Mouse (Mus musculus) embryonic facial prominence, embryonic 10.5 days (tissue): ENCODE results near the gene Hnrnph2. TPM values are rescaled to one million over a fixed set of nuclear protein-coding genes. Genes with fewer than 3 reads are reported as not detected.

Experiments
- DNase-seq: peaks from one replicate; pipeline ENCODE4 v3.0.0-alpha.2; 2017; ENCODE audit warnings: low spot score
- H3K27ac ChIP-seq: fragments of 300-500 bp; sonication (generic); replicated peaks from 2 replicates; pipeline ENCODE4 v1.5.1; 2016; ENCODE audit warnings: mild to moderate bottlenecking
- H3K27me3 ChIP-seq: fragments of 300-500 bp; sonication (generic); replicated peaks from 2 replicates; pipeline ENCODE4 v1.6.1; 2016; ENCODE audit warnings: low read depth, mild to moderate bottlenecking; ENCODE audit not compliant: poor library complexity, severe bottlenecking
- H3K36me3 ChIP-seq: fragments of 300-500 bp; sonication (generic); replicated peaks from 2 replicates; pipeline ENCODE4 v1.6.1; 2016; ENCODE audit warnings: mild to moderate bottlenecking, moderate library complexity
- H3K4me1 ChIP-seq: fragments of 300-500 bp; sonication (generic); 2 replicates; pipeline ENCODE4 v1.6.1; 2016
- H3K4me3 ChIP-seq: fragments of 300-500 bp; sonication (generic); 2 replicates; pipeline ENCODE4 v1.5.1; 2016; ENCODE audit warnings: mild to moderate bottlenecking, moderate library complexity
- H3K9me3 ChIP-seq: fragments of 300-500 bp; sonication (generic); 2 replicates; pipeline ENCODE4 v1.6.1; 2016; ENCODE audit warnings: mild to moderate bottlenecking
- WGBS: fragments of 180-500 bp; shearing (Covaris S2); methylation state at CpG from one replicate; pipeline ENCODE4 v1.1.7; 2016; 5-methylcytosine and 5-hydroxymethylcytosine counted together
- polyA plus RNA-seq: library from polyadenylated mRNA; unstranded; fragments of >200 nt; fragmentation: Nextera tagmentation; extraction: Ambion mirVana; gene quantifications from 2 replicates; pipeline ENCODE4 v1.2.1, GENCODE M21; 2016

Hnrnph2 gene
- 218 and 219 TPM in 2 replicates for polyA plus RNA-seq

DNA sequence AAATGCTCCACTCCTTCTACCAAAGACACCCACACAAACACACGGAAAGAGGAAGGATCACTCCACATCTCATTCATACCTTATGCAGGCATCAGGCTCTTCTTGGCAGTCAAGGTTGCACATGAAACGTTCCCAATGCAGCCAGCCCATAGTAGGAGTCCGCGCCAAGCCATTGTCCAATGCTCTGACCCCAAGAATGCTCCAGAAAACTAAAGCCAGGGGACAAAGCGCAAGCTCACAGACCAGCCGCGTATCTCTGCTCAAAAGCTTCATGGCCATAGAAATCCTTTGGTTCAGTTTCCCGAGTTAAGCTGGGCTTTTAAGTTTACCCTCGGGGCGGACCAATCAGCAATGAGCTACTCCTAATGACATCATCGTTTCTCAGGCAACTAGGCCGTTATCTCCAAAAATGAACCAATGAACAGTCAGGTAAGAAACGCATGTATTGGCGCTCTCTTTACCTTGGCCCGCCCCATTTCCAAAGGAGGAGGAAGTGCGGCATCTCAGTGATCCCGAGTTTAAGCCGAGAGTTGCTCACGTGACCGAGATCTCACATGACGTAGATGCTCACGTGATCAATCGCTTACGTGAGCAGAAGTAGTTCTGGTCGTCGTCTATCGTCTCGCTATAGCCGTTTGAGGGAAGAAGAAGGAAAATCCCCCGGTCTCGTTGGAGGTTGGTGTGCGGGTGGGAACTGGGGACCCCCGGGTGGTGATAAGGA lies at the start of gene Hnrnph2, which contains the start of gene Gla:
Hnrnph2 (plus strand) TSS at position 521 of the 721 bp plus-strand sequence.
Gla (minus strand) TSS at position 467 of the 721 bp plus-strand sequence.
- no peaks in the 10 kb centered on the region for H3K9me3 ChIP-seq
- peaks cover 13% of the 10 kb centered on the region for H3K36me3 ChIP-seq
- peaks cover 17% of the 10 kb centered on the region; the same call in 1 of the 2 replicates for H3K27me3 ChIP-seq
- peak; percentile 90 for DNase-seq
- 17% methylated on average over 33 of the region's 33 CpGs for WGBS
- H3K4me3 ChIP-seq: peak within 1 kb of the TSS; percentile 66
- peaks cover 9% of the 10 kb centered on the region for H3K4me1 ChIP-seq
- H3K27ac ChIP-seq: peak within 1 kb of the TSS; percentile 92

DNA sequence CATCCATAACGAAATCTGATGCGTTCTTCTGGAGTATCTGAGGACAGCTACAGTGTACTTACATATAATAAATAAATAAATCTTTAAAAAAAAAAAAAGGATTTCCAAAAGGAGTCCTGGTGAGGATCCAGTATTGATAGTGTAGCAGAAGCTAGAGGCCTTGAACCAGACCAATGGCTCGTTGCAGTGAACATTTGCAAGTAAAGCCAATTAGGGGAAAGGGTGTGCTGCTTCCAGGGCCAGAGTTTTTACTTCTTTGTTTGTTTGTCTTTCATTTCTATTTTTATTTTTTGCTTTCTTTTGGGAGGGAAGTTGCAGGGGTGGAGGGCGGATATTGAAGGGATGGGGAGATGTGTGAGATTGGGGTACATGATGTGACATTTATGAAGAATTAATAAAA lies 47.7 kb upstream of the Hnrnph2 start:
- no peak for DNase-seq
- no peaks in the 10 kb centered on the region for H3K4me1 ChIP-seq
- no peaks in the 10 kb centered on the region for H3K36me3 ChIP-seq
- H3K27ac ChIP-seq: no peak overlapping the region
- H3K4me3 ChIP-seq: no peak overlapping the region
- no peaks in the 10 kb centered on the region for H3K9me3 ChIP-seq
- 87% methylated on average over 4 of the region's 4 CpGs for WGBS
- no peaks in the 10 kb centered on the region for H3K27me3 ChIP-seq

DNA sequence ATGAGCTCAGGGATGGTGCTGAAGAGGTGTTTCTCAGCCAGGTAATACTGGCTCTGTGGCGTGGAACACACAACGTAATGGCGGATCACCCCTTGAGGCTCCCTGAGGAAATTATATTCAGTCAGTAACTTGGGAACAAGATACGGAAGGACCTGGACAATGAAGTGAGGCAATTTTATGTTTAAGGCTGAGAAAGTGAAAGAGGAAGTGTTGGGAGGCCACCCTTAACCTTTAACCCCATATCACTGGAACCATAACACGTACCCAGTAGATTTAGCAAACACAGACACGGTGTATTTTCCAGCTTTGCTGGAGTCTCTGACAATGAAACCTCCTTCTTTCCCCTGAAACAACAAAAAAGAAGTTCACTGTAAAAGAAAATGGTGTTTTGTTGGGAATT lies 46.6 kb upstream of the Hnrnph2 start:
- Histone ChIP-seq H3K4me1 (no peaks in the 10 kb centered on the region), H3K27ac (no peak overlapping the region), H3K9me3 (no peaks in the 10 kb centered on the region), H3K36me3 (no peaks in the 10 kb centered on the region), H3K4me3 (no peak overlapping the region), H3K27me3 (no peaks in the 10 kb centered on the region)
- DNase-seq: no peak
- WGBS: 67% methylated on average over 6 of the region's 6 CpGs

DNA sequence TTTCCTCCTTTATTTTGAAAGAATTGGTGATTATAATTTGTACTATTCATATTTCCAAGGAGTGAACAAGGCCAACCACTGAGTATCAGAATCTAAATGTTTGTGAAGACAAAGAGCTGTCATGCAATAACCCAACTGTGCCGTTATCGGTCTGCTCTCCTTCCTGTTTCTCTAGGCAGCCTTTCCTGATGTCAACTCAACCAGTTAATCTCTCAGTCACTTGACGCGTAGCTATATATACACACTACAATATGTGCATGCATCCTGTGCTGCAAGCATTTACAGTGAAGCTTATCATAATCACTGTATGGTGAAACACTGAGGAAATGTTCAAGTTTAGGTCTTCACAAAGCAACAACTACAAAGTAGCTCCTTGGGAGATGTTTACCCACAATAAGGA lies 36.7 kb upstream of the Hnrnph2 start:
- no peaks in the 10 kb centered on the region for H3K36me3 ChIP-seq
- H3K4me3 ChIP-seq: no peak overlapping the region
- H3K27me3 ChIP-seq: peaks cover 15% of the 10 kb centered on the region
- H3K4me1 ChIP-seq: no peaks in the 10 kb centered on the region
- H3K9me3 ChIP-seq: no peaks in the 10 kb centered on the region
- 88% methylated on average over 4 of the region's 4 CpGs for WGBS
- no peak overlapping the region for H3K27ac ChIP-seq
- DNase-seq: no peak

DNA sequence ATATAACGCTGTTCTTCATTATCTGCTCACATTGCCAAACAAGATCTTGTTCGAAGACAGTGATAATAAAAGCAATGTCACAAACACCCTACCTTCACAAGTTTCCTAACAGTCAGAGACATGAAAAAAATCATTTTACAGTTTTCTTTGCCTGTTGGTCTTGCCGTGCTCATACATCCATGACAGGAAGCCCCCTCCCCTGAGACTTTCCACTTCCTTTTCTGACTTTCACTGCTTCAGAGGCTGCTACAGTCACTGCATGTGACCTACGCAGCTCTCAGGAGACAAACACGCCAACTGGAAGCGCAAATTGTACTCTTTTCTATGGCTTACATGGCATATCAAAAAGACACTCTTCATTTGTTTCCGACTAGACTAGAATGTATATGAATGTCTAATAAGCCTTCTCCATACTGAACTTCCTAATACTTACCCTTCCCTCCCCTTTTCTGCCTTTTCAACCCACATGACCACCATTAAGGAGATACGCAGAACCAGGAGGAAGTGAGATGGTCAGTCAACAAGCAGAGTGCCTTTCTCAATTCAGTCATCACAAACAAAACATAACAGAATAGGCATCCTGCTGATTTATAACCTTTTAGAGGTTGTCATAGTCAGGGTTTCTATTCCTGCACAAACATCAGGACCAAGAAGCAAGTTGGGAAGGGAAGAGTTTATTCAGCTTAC lies 34.3 kb upstream of the Hnrnph2 start:
- 84% methylated on average over 8 of the region's 8 CpGs for WGBS
- no peak overlapping the region for H3K4me3 ChIP-seq
- H3K4me1 ChIP-seq: no peaks in the 10 kb centered on the region
- peaks cover 15% of the 10 kb centered on the region for H3K27me3 ChIP-seq
- no peaks in the 10 kb centered on the region for H3K9me3 ChIP-seq
- no peak for DNase-seq
- H3K36me3 ChIP-seq: no peaks in the 10 kb centered on the region
- H3K27ac ChIP-seq: no peak overlapping the region

DNA sequence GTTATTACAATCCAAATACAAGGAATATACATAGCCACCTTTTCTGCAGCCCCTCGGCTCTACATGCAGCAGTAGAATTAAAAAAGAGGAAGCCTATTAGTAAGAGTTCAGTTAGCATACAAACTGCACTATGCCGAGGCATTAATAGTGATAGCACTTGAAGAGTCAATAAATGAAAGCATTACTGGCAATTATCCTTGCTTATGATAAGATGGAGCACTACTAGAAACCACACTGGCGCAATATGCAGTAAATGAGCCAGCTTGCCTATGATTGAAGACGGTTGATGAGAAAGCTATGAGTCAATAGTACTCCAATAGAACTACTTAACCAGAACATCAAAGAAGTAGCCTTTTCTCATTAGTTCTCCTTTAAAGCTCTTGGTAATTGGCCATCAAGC lies 23.1 kb upstream of the Hnrnph2 start:
- 87% methylated on average over 4 of the region's 4 CpGs for WGBS
- DNase-seq: no peak

DNA sequence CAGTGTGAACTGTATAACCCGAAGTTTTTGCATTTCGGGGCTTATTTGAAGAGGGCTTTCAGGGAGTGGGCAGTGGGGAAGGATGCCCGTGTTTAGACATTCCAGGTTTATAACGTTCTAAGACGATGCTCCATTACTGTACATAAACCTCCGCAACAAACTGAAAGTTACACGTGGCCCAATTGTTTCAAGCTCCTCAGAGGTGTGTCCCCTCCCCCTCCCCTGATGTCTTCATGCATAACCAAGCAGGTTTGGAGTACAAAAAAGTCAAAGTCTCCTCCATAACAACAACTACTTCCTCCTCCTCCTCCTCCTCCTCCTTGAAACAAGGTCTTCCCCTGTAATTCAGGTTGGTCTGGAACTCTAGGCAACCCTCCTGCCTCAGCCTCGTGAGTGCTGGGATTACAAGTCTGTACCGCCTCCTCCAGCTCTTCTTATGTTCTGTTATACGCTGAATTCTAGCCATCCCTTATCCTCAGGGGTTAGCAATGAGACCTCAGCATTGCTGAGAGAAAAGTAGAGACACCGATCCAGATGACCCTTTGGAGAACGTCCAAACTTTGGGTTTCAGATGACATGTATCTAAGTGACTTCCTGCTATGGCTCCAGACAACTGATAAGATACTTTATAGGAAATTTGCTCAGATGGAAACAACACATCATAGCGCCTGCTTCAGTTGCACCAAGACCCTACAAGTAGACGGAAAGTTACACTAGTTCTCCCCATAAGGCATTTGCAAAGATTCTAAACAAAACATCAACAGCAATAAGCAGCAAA lies 20.3 kb upstream of the Hnrnph2 start:
- DNase-seq: no peak
- Histone ChIP-seq H3K4me1 (no peaks in the 10 kb centered on the region), H3K27ac (no peak overlapping the region), H3K4me3 (no peak overlapping the region), H3K27me3 (peaks cover 23% of the 10 kb centered on the region), H3K9me3 (no peaks in the 10 kb centered on the region), H3K36me3 (no peaks in the 10 kb centered on the region)
- WGBS: 86% methylated on average over 14 of the region's 14 CpGs

More for the DNA sequence above, 23.1 kb upstream of the Hnrnph2 start:
- Histone ChIP-seq H3K27ac (no peak overlapping the region), H3K36me3 (no peaks in the 10 kb centered on the region), H3K4me1 (no peaks in the 10 kb centered on the region), H3K27me3 (peaks cover 18% of the 10 kb centered on the region), H3K4me3 (no peak overlapping the region), H3K9me3 (no peaks in the 10 kb centered on the region)

DNA sequence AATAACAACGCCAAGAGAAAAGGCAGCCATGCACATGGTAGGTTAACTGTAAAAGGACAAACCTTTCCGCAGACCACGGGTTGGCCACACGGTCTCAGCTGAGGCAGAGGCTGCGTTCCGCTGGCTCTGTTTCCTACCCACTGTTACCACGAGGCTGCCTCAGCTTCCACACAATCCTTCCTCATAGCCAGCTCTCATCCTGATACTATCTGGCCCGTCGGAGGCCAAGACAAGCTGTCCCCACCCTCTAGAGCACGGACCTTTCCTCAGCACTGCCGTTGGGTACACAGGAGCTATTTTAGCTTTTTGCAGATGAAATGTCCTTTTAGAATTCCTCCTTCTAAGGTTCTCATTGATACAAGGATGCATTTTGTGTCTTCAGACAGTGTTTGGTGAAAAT lies 18.7 kb upstream of the Hnrnph2 start:
- H3K9me3 ChIP-seq: no peaks in the 10 kb centered on the region
- 80% methylated on average over 11 of the region's 11 CpGs for WGBS
- no peak overlapping the region for H3K4me3 ChIP-seq
- peaks cover 28% of the 10 kb centered on the region for H3K27me3 ChIP-seq
- H3K36me3 ChIP-seq: peaks cover 4% of the 10 kb centered on the region
- peaks cover 4% of the 10 kb centered on the region; the same call in 1 of the 2 replicates for H3K4me1 ChIP-seq
- no peak overlapping the region for H3K27ac ChIP-seq
- no peak for DNase-seq

DNA sequence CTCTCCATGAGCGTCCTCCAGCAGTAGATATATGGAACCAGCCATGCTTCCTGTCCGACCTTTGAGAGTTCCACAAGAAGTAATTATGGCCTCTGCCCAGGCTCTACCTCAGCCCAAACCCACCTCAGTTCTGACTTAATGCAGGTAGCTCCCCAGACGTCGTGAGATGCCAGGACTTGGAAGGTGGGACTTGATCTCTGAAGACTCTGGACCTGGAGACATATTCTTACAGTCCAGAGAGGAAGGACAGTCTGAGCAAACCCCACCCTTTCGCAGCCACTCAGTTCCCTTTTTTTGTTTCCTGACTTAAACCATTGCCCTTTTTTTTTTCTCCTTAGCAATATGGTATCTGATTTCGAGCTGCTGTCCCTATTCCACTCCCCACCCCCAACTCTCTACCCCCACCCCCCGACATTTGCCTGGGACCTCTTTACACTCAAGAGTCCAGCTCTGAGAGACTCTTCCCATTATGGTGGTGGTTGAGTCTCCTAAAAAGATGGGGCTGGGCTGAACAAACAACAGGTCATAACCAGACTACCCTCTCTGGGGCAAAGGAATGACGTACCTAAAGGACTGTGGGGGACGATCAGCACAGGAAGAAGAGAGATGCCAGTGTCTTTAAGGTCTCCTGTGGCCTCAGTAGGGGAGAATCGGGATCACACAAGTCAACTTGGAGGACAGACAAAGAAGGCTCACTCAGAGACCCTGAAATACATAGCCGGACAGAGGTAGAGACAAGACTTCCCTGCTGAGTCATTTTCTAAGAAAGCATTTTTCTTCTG lies 17.9 kb upstream of the Hnrnph2 start, which contains the start of gene Btk:
Btk (minus strand) TSS at position 683 of the 782 bp plus-strand sequence.
- H3K9me3 ChIP-seq: no peaks in the 10 kb centered on the region
- H3K27ac ChIP-seq: no peak within 1 kb of the TSS
- H3K36me3 ChIP-seq: peaks cover 12% of the 10 kb centered on the region
- peaks cover 28% of the 10 kb centered on the region for H3K27me3 ChIP-seq
- 82% methylated on average over 11 of the region's 11 CpGs for WGBS
- DNase-seq: no peak
- no peak within 1 kb of the TSS for H3K4me3 ChIP-seq
- peaks cover 4% of the 10 kb centered on the region; the same call in 1 of the 2 replicates for H3K4me1 ChIP-seq

DNA sequence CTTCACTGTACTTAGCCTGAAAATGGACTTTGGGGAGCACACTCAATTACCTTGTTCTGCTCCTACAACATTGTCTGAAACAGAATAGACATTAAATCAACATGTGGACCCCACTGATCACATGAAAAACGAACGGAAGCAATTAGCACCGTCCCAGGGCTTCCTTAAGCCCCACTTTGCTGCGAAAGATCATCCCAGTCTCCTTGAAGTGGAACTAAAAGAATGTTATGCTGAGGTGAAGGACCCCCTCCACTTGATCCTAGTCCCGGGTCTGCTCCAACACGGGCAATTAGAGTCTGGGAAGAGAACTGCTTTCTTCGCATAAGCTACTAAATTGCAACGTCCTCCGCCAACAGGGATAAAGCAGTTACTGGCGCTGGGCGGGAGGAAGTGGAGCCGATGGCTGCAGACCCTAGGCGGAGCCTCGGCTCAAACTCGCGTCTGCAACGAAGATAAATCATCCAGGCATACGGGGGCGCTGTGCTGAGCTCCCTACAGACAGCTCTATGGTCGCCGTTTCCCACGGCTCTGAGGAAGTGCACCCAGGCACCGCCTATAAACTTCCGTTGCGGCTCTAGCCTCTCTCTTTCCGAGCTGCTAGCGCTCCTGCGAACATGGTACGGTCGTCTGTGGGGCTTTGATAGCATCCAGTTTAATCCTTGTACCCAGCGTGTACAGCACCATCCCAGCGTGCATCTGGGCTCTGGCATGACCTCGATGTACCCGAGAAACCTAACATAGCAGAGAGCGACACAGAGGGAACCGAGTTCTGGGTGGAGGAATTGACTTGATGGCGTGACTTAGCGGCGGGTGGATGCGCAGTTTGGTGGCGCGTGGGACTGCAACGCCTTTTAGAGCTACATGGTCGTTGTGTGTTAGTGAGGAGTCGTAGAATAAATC lies 15.6 kb upstream of the Hnrnph2 start, which contains the start of gene Rpl36a:
Rpl36a (plus strand) TSS at position 552 of the 900 bp plus-strand sequence.
- H3K27ac ChIP-seq: peak within 1 kb of the TSS; percentile 89
- peaks cover 4% of the 10 kb centered on the region; the same call in 1 of the 2 replicates for H3K4me1 ChIP-seq
- H3K4me3 ChIP-seq: peak within 1 kb of the TSS; percentile 66
- no peaks in the 10 kb centered on the region for H3K9me3 ChIP-seq
- peaks cover 27% of the 10 kb centered on the region for H3K36me3 ChIP-seq
- WGBS: 18% methylated on average over 45 of the region's 45 CpGs
- peak; percentile 90 for DNase-seq
- H3K27me3 ChIP-seq: peaks cover 36% of the 10 kb centered on the region

DNA sequence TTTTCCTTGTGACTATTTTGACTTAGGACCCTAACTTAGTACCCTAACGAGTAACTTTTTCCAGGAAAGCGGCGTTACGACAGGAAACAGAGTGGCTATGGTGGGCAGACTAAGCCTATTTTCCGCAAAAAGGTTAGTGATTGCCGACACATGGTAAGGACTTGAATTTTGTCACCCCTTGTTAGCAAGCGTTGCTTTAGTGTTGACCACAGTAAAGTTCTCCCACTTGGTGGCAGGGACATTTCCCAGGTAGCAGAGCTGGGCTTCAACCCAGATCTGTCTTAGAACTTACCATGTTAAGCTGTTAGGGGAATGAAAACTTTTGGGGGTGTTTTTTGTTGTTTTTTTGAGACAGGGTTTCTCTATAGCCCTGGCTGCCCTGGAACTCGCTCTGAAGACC lies 14.5 kb upstream of the Hnrnph2 start:
- Histone ChIP-seq H3K27me3 (peaks cover 41% of the 10 kb centered on the region), H3K27ac (peak overlapping the region; percentile 89), H3K9me3 (no peaks in the 10 kb centered on the region), H3K4me1 (peaks cover 4% of the 10 kb centered on the region; the same call in 1 of the 2 replicates), H3K4me3 (peak overlapping the region; percentile 66), H3K36me3 (peaks cover 33% of the 10 kb centered on the region)
- no peak for DNase-seq
- WGBS: 34% methylated on average over 8 of the region's 8 CpGs
